Mouse (Mus musculus): ENCODE measurements around the gene Tjp1.

GRCm38 (mm10) chr7:65422456-65422855 lies 105.1 kb downstream of the Tjp1 start:
- no peak for TF ChIP-seq CTCF (IDR thresholded peaks at IDR 0.05; ENCODE audit: extremely low read depth, insufficient read depth, insufficient read length, insufficient replicate concordance)
- TF ChIP-seq POLR2A (IDR thresholded peaks at IDR 0.05; ENCODE audit: low read depth, low read length): no peak
